Mouse (Mus musculus) megakaryocyte, embryonic 14.5 days (primary cell): Measurements from ENCODE around the gene 1700017N19Rik.

Experiments
- FLI1 ChIP-seq: IDR thresholded peaks from 2 replicates; pipeline ENCODE4 v1.6.1; 2012; ENCODE audit warnings: low read length, inconsistent platforms, mixed read lengths
- GATA1 ChIP-seq: IDR thresholded peaks from 3 replicates; pipeline ENCODE4 v1.6.1; 2012; ENCODE audit warnings: mixed read lengths, low read length, inconsistent platforms, borderline replicate concordance

DNA sequence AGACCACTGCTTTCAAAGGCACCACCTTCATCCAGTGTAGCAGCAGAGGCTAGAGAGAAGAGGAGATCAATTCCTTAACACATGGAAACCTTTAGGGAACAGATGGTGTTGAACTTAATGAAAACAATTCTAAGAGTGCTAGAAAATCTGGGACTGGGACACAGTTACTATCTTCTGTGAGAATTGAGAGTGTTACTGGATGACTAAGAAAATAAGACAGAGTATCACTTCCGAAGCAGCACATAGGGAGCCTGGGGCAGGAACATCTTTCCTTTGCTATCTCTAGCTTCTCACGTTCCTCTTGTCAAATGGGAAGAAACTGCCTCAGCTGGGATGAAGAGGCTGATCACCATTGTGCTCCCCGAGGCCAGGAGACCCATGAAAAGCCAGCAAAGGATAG is 52.6 kb downstream of the 1700017N19Rik start:
- no peak for TF ChIP-seq GATA1
- no peak for TF ChIP-seq FLI1
